8 mouse cellular contexts compared by ENCODE assay signal in genomic region chr16:97996616-97997382, GRCm38 (mm10). TPM values are rescaled to one million over a fixed set of nuclear protein-coding genes. Genes with fewer than 3 reads are reported as not detected.
A peak's percentile ranks its signal among the peaks of the same experiment; 100 is the strongest.
DNase-seq lines count a peak whose midpoint lies in the region; ATAC-seq lines count a peak whose summit lies in the region.

B230307C23Rik (plus strand) TSS chr16:97997315.

- H3K9ac ChIP-seq in hindbrain, embryonic 12.5 days = peak within 1 kb of the TSS; percentile 53

- H3K4me2 ChIP-seq in hindbrain, embryonic 12.5 days (replicated peaks) = peak within 1 kb of the TSS; percentile 72

- H3K4me3 ChIP-seq in hindbrain, embryonic 12.5 days = peak within 1 kb of the TSS; percentile 59

- no peaks in the 10 kb centered on the region for H3K27me3 ChIP-seq in hindbrain, embryonic 12.5 days

- H3K27ac ChIP-seq in hindbrain, embryonic 12.5 days = 0 out of 2 replicates have a peak within 1 kb of the TSS, but pooled peaks have one; percentile 56

- H3K9me3 ChIP-seq in hindbrain, embryonic 12.5 days (replicated peaks) = peaks cover 8% of the 10 kb centered on the region

- 1% methylated on average over 22 of the region's 22 CpGs for WGBS in hindbrain, embryonic 12.5 days

- DNase-seq in NIH3T3 (ENCODE audit: low read depth) = peak; percentile 88
- DNase-seq in cerebellum, postnatal 10 days = peak; percentile 83 to 85
- DNase-seq in frontal cortex, postnatal 10 days (ENCODE audit: low spot score in 2 of 2) = peak; percentile 78 to 82
- peak; percentile 82 to 90 for DNase-seq in layer of hippocampus, postnatal 14 days (ENCODE audit: low spot score in 2 of 2)
- DNase-seq in lung, postnatal 14 days = peak; percentile 85
- peak; percentile 67 for DNase-seq in retina, adult 2 months (ENCODE audit: low read depth, low spot score)
- DNase-seq in thymus, postnatal 36 days = peak; percentile 82 to 85

- peak; percentile 99 for ATAC-seq in hindbrain, embryonic 12.5 days (ENCODE audit: low FRiP score)

- peaks cover 9% of the 10 kb centered on the region for H3K4me1 ChIP-seq in hindbrain, embryonic 12.5 days

- H3K36me3 ChIP-seq in hindbrain, embryonic 12.5 days = peaks cover 8% of the 10 kb centered on the region; the same call in 1 of the 2 replicates

RNA-seq across cellular contexts. Expression of gene B230307C23Rik, which starts in this region (rescaled TPM):
- 17.0 and 17.2 TPM in 2 replicates for polyA plus RNA-seq in hindbrain, embryonic 12.5 days (2016; fragmentation: Nextera tagmentation; extraction: Ambion mirVana)
- total RNA-seq in layer of hippocampus, postnatal 14 days (2021) = 10 to 100 TPM; 17.3 to 25.2 TPM

Comparison
In these comparisons a context has a peak if more than half of its experiments do, and no peak if none do; other contexts are left out.
1. Peak in every context shown above with its lines: DNase-seq, ATAC-seq, H3K4me3 ChIP-seq and H3K27ac ChIP-seq.